ENCODE assay signal across 24 mouse cellular contexts in the genomic region with DNA sequence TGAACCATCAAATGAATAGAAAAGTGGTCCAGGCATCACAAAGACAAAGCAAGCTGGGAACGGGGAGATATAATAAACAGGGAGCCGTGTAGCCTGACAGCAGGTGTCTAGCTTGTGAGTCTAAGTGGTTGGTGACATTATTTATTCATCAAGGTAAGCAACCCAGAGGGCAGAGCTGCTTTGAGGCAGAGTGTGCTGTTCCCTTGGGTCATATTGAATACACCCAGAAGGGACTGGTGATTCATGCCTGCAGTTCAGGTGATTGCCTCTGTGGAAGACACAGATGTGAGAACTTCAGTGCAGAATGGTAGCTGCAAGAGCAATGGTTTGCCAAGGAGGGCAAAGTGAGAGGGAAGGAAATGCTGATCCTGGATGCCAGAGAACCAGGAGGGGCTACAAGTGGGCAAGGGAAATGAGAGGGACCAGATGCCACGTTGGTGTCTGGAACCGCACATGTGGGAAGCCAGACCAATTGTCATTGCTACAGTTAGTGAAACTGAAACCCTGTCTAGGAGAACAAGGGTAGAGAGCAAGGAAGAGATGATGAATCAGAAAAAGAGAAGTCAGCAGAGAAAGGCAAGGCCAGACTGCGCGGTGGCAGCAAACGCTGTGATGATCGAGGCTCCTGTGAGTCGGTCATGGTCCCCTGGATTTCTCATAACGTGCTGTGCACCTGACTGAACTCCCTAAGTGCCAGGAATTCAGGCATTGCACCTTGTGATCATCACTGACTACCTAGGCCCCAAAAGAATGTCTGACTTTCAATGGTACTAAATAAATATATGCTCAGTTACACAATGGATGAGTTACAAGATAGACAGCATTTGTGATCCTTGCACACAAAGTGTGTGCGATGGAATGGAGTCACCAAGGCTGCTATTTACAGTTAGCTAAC.
DNase-seq lines count a peak whose midpoint lies in the region; ATAC-seq and TF ChIP-seq lines count a peak whose summit lies in the region.
"Had no signal": no experiment of that assay in that cellular context is flagged by ENCODE, and none has a peak within 500 bp of the region (broad histone marks: within the 10 kb centered on the region; RNA-seq: fewer than 3 reads in every experiment).

No protein-coding gene starts in this region.

- DNase-seq in heart, adult 11 months = peak; percentile 39
- DNase-seq in neural tube, embryonic 10.5 days (ENCODE audit: extremely low spot score, low spot score) = peak; percentile 10
- DNase-seq in lung, postnatal 0 days (ENCODE audit: low spot score) = no peak
- no peak for DNase-seq in lung, postnatal 10 days
- DNase-seq: adrenal gland, postnatal 25 days; cerebellum, adult 2 months; cerebellum, postnatal 14 days; gastrocnemius, postnatal 25 days; heart, adult 2 months; heart, postnatal 10 days; kidney, adult 2 months; kidney, postnatal 4 days; right cerebral cortex, postnatal 25 days; thymus, postnatal 14 days had no signal

- H3K4me3 ChIP-seq in heart, embryonic 12.5 days = no peak overlapping the region
- H3K4me3 ChIP-seq in neural tube, embryonic 15.5 days (replicated peaks) = no peak overlapping the region
- no peak overlapping the region for H3K4me3 ChIP-seq in neural tube, embryonic 13.5 days
- H3K4me3 ChIP-seq in lung, postnatal 0 days (ENCODE audit: low read depth, low read length) = no peak overlapping the region
- H3K4me3 ChIP-seq: heart, adult 2 months; heart, embryonic 13.5 days; limb, embryonic 13.5 days; midbrain, embryonic 12.5 days had no signal

- WGBS in heart, embryonic 12.5 days = 81% methylated on average over 11 of the region's 11 CpGs
- WGBS in neural tube, embryonic 15.5 days = 65% methylated on average over 11 of the region's 11 CpGs
- 72% methylated on average over 11 of the region's 11 CpGs for WGBS in neural tube, embryonic 13.5 days
- 76% methylated on average over 11 of the region's 11 CpGs for WGBS in lung, postnatal 0 days

- H3K27me3 ChIP-seq in heart, embryonic 12.5 days (replicated peaks) = no peaks in the 10 kb centered on the region
- H3K27me3 ChIP-seq in neural tube, embryonic 15.5 days (replicated peaks) = no peaks in the 10 kb centered on the region
- H3K27me3 ChIP-seq in neural tube, embryonic 13.5 days = no peaks in the 10 kb centered on the region
- no peaks in the 10 kb centered on the region for H3K27me3 ChIP-seq in lung, postnatal 0 days (replicated peaks; ENCODE audit: insufficient read depth, low read length)
- H3K27me3 ChIP-seq: heart, embryonic 13.5 days; limb, embryonic 13.5 days; midbrain, embryonic 12.5 days had no signal

- no peak for TF ChIP-seq CTCF in lung, postnatal 0 days (IDR thresholded peaks at IDR 0.05)

- no peak for ATAC-seq in heart, embryonic 12.5 days (ENCODE audit: insufficient number of reproducible peaks, low FRiP score)
- ATAC-seq in neural tube, embryonic 15.5 days (ENCODE audit: low FRiP score) = no peak
- 0 out of 2 replicates have a peak, but pooled peaks have one; percentile 12 for ATAC-seq in neural tube, embryonic 13.5 days (ENCODE audit: low read depth)
- no peak for ATAC-seq in lung, postnatal 0 days
- ATAC-seq: forebrain, embryonic 14.5 days; hindbrain, embryonic 16.5 days had no signal

- TF ChIP-seq EP300 in lung, postnatal 0 days (IDR thresholded peaks at IDR 0.05) = no peak

- no peaks in the 10 kb centered on the region for H3K9me3 ChIP-seq in heart, embryonic 12.5 days (replicated peaks)
- H3K9me3 ChIP-seq in neural tube, embryonic 15.5 days (replicated peaks) = no peaks in the 10 kb centered on the region
- H3K9me3 ChIP-seq in neural tube, embryonic 13.5 days = no peaks in the 10 kb centered on the region
- H3K9me3 ChIP-seq in lung, postnatal 0 days (ENCODE audit: low read length) = no peaks in the 10 kb centered on the region
- H3K9me3 ChIP-seq: heart, embryonic 13.5 days; limb, embryonic 13.5 days; midbrain, embryonic 12.5 days had no signal

- peaks cover 5% of the 10 kb centered on the region; the same call in 1 of the 2 replicates for H3K4me1 ChIP-seq in heart, embryonic 12.5 days (replicated peaks)
- peaks cover 3% of the 10 kb centered on the region; the same call in 1 of the 2 replicates for H3K4me1 ChIP-seq in neural tube, embryonic 15.5 days
- peaks cover 1% of the 10 kb centered on the region; the same call in 1 of the 2 replicates for H3K4me1 ChIP-seq in neural tube, embryonic 13.5 days (replicated peaks)
- no peaks in the 10 kb centered on the region for H3K4me1 ChIP-seq in lung, postnatal 0 days (ENCODE audit: insufficient read depth, low read depth, low read length)
- H3K4me1 ChIP-seq: midbrain, embryonic 12.5 days had no signal

- H3K36me3 ChIP-seq in heart, embryonic 12.5 days = no peaks in the 10 kb centered on the region
- no peaks in the 10 kb centered on the region for H3K36me3 ChIP-seq in neural tube, embryonic 15.5 days
- no peaks in the 10 kb centered on the region for H3K36me3 ChIP-seq in neural tube, embryonic 13.5 days
- no peaks in the 10 kb centered on the region for H3K36me3 ChIP-seq in lung, postnatal 0 days (ENCODE audit: insufficient read depth, low read length)
- H3K36me3 ChIP-seq: heart, embryonic 13.5 days; limb, embryonic 13.5 days; midbrain, embryonic 12.5 days had no signal

- H3K4me2 ChIP-seq in heart, embryonic 12.5 days = no peak overlapping the region
- no peak overlapping the region for H3K4me2 ChIP-seq in neural tube, embryonic 15.5 days
- no peak overlapping the region for H3K4me2 ChIP-seq in neural tube, embryonic 13.5 days
- H3K4me2 ChIP-seq in lung, postnatal 0 days (replicated peaks; ENCODE audit: low read depth, low read length) = no peak overlapping the region
- H3K4me2 ChIP-seq: heart, embryonic 13.5 days; limb, embryonic 13.5 days; liver, embryonic 11.5 days; midbrain, embryonic 12.5 days had no signal

- no peak overlapping the region for H3K9ac ChIP-seq in heart, embryonic 12.5 days
- no peak overlapping the region for H3K9ac ChIP-seq in neural tube, embryonic 15.5 days (replicated peaks)
- no peak overlapping the region for H3K9ac ChIP-seq in neural tube, embryonic 13.5 days
- no peak overlapping the region for H3K9ac ChIP-seq in lung, postnatal 0 days (replicated peaks; ENCODE audit: low read depth)
- H3K9ac ChIP-seq: heart, embryonic 13.5 days; limb, embryonic 13.5 days; midbrain, embryonic 12.5 days had no signal

- no peak overlapping the region for H3K27ac ChIP-seq in heart, embryonic 12.5 days (ENCODE audit: poor library complexity, severe bottlenecking)
- H3K27ac ChIP-seq in neural tube, embryonic 15.5 days (replicated peaks) = no peak overlapping the region
- H3K27ac ChIP-seq in neural tube, embryonic 13.5 days (replicated peaks) = 0 out of 2 replicates have a peak overlapping the region, but pooled peaks have one; percentile 9
- H3K27ac ChIP-seq in lung, postnatal 0 days (ENCODE audit: low read length) = no peak overlapping the region
- H3K27ac ChIP-seq: heart, adult 2 months; heart, embryonic 13.5 days; limb, embryonic 13.5 days; macrophage; midbrain, embryonic 12.5 days had no signal

Comparison
In these comparisons a context has a peak if more than half of its experiments do, and no peak if none do; other contexts are left out.
1. DNase-seq: peak in heart, adult 11 months (single experiment) and neural tube, embryonic 10.5 days (single experiment); none in lung, postnatal 0 days (single experiment) and lung, postnatal 10 days (single experiment).